Mouse (Mus musculus): ENCODE data around the gene Gart.

DNA sequence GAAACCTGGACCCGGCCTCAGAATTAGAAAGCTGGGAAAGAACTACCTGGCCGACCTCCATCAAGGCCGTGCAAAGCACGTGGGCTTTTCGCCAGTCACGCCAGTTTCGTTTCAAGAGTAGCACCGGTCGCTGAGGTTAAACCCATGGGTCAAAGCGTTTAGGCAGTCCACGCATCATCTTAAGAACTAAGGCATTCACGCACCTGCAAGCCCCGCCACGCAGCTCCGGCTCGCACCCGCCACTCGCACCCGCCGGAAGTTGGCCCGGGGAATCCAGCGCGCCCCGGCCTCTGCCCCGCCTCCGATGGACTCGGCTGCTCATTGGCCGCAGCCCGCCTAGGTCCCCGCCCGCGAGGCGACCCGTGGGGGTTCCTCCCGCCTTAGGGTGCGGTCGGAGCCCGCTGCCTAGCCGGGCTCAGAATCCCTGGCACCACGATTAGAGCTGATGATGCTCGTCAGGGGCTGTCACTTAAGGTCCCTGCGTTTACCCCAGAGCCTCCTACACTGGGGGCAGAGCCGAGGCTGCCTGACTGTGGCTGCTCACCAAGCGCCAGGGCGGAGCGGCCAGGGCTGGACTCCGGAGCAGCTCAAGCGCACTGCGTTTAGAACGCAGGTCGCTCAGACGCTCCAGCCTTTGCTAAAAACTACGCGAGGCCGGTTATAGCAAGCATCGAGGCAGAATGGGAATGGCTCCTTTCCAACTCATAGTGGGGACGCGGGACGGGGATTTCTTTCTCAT is at the start of gene Gart:
- TF ChIP-seq EP300 (IDR thresholded peaks at IDR 0.05; ENCODE audit: low read depth), result no peak
- no peak for TF ChIP-seq CTCF (IDR thresholded peaks at IDR 0.05; ENCODE audit: low read depth)
